Mouse (Mus musculus) ES-Bruce4 (cell line): Measurements from ENCODE around the gene Kif21a.

ENCODE experiments used
- CTCF ChIP-seq: IDR thresholded peaks from one replicate; pipeline ENCODE4 v1.8.1; 2011; ENCODE audit warnings: low read depth, low read length
- EP300 ChIP-seq: IDR thresholded peaks from 2 replicates; pipeline ENCODE4 v1.6.1; 2011; ENCODE audit warnings: low read depth, low read length; ENCODE audit not compliant: insufficient read depth

GRCm38 (mm10) chr15:91028962-91029361 is 20.8 kb downstream of the Kif21a start:
- TF ChIP-seq CTCF (no peak), EP300 (no peak)
